Mouse (Mus musculus): ENCODE measurements around the gene Tiam2.

- TF ChIP-seq KAT2A (IDR thresholded peaks at IDR 0.05; ENCODE audit: insufficient replicate concordance, low read length) (no peak), MYC (IDR thresholded peaks at IDR 0.05; ENCODE audit: low read depth, low read length) (no peak), POLR2A (IDR thresholded peaks at IDR 0.05; ENCODE audit: low read depth, low read length) (no peak), MEF2A (IDR thresholded peaks at IDR 0.05; ENCODE audit: borderline replicate concordance, low read depth, low read length) (no peak), MAFK (IDR thresholded peaks at IDR 0.05; ENCODE audit: insufficient replicate concordance, low read length) (no peak)
Measured at GRCm38 (mm10) chr17:3496080-3496479, 169.7 kb downstream of the Tiam2 start.
